In genomic region chr5:87535994-87536644, GRCm38 (mm10) we compare ENCODE assay signal across 19 mouse cellular contexts. TPM values are rescaled to one million over a fixed set of nuclear protein-coding genes. Genes with fewer than 3 reads are reported as not detected.
DNase-seq lines count a peak whose midpoint lies in the region; ATAC-seq and TF ChIP-seq lines count a peak whose summit lies in the region.
"Had no signal": no experiment of that assay in that cellular context is flagged by ENCODE, and none has a peak within 500 bp of the region (broad histone marks: within the 10 kb centered on the region; RNA-seq: fewer than 3 reads in every experiment).

No protein-coding gene starts in this region.

- H3K4me3 ChIP-seq in embryonic facial prominence, embryonic 14.5 days (ENCODE audit: low read depth, low read length), result no peak overlapping the region
- H3K4me3 ChIP-seq in embryonic facial prominence, embryonic 10.5 days, result no peak overlapping the region
- no peak overlapping the region for H3K4me3 ChIP-seq in liver, embryonic 14.5 days (ENCODE audit: insufficient read depth in 1 of 2, low read depth in 2 of 2, low read length in 2 of 2)
- H3K4me3 ChIP-seq in lung, adult 2 months (replicated peaks; ENCODE audit: extremely low read depth, low read depth, low read length), result no peak overlapping the region
- H3K4me3 ChIP-seq: hindbrain, embryonic 15.5 days; limb, embryonic 12.5 days; midbrain, embryonic 12.5 days had no signal

- H3K27ac ChIP-seq in embryonic facial prominence, embryonic 14.5 days (replicated peaks; ENCODE audit: low read depth, low read length), result no peak overlapping the region
- no peak overlapping the region for H3K27ac ChIP-seq in embryonic facial prominence, embryonic 10.5 days (replicated peaks)
- H3K27ac ChIP-seq in liver, embryonic 14.5 days, result no peak overlapping the region
- H3K27ac ChIP-seq: hindbrain, embryonic 15.5 days; limb, embryonic 12.5 days; midbrain, embryonic 12.5 days had no signal

- H3K36me3 ChIP-seq in embryonic facial prominence, embryonic 14.5 days (ENCODE audit: control insufficient read depth, insufficient read depth, low read length), result no peaks in the 10 kb centered on the region
- no peaks in the 10 kb centered on the region for H3K36me3 ChIP-seq in embryonic facial prominence, embryonic 10.5 days (replicated peaks)
- no peaks in the 10 kb centered on the region for H3K36me3 ChIP-seq in liver, embryonic 14.5 days (replicated peaks; ENCODE audit: control insufficient read depth, insufficient read depth, low read depth)
- H3K36me3 ChIP-seq: hindbrain, embryonic 15.5 days; limb, embryonic 12.5 days; midbrain, embryonic 12.5 days had no signal

- no peaks in the 10 kb centered on the region for H3K9me3 ChIP-seq in embryonic facial prominence, embryonic 14.5 days (ENCODE audit: control insufficient read depth, low read length)
- no peaks in the 10 kb centered on the region for H3K9me3 ChIP-seq in embryonic facial prominence, embryonic 10.5 days
- H3K9me3 ChIP-seq in liver, embryonic 14.5 days (ENCODE audit: control insufficient read depth, low read length), result no peaks in the 10 kb centered on the region
- H3K9me3 ChIP-seq: hindbrain, embryonic 15.5 days; limb, embryonic 12.5 days; midbrain, embryonic 12.5 days had no signal

- TF ChIP-seq EP300 in liver, embryonic 14.5 days (IDR thresholded peaks at IDR 0.05; ENCODE audit: low read depth), result no peak

- no peak for TF ChIP-seq CTCF in liver, embryonic 14.5 days (IDR thresholded peaks at IDR 0.05; ENCODE audit: low read depth)
- no peak for TF ChIP-seq CTCF in lung, adult 2 months (IDR thresholded peaks at IDR 0.05; ENCODE audit: insufficient read depth, low read length)

- H3K27me3 ChIP-seq in embryonic facial prominence, embryonic 14.5 days (replicated peaks; ENCODE audit: control insufficient read depth, insufficient read depth, low read length), result no peaks in the 10 kb centered on the region
- no peaks in the 10 kb centered on the region for H3K27me3 ChIP-seq in embryonic facial prominence, embryonic 10.5 days (replicated peaks; ENCODE audit: low read depth, poor library complexity, severe bottlenecking)
- H3K27me3 ChIP-seq in liver, embryonic 14.5 days (ENCODE audit: control insufficient read depth, insufficient read depth, low read length), result no peaks in the 10 kb centered on the region
- H3K27me3 ChIP-seq: hindbrain, embryonic 15.5 days; limb, embryonic 12.5 days; midbrain, embryonic 12.5 days had no signal

- no peaks in the 10 kb centered on the region for H3K4me1 ChIP-seq in embryonic facial prominence, embryonic 14.5 days (ENCODE audit: control insufficient read depth, insufficient read depth, low read length)
- no peaks in the 10 kb centered on the region for H3K4me1 ChIP-seq in embryonic facial prominence, embryonic 10.5 days
- peaks cover 0 to 3% of the 10 kb centered on the region in 2 experiments; a peak in 1 of 4 replicates for H3K4me1 ChIP-seq in liver, embryonic 14.5 days (replicated peaks; ENCODE audit: control insufficient read depth in 2 of 2, insufficient read depth in 2 of 2, low read length in 1 of 2)
- no peaks in the 10 kb centered on the region for H3K4me1 ChIP-seq in lung, adult 2 months (ENCODE audit: control insufficient read depth, insufficient read depth, low read length)
- H3K4me1 ChIP-seq: hindbrain, embryonic 15.5 days; limb, embryonic 12.5 days; midbrain, embryonic 12.5 days had no signal

- TF ChIP-seq POLR2A in lung, adult 2 months (IDR thresholded peaks at IDR 0.05; ENCODE audit: borderline replicate concordance, extremely low read depth, low read depth, low read length), result no peak

- ATAC-seq in embryonic facial prominence, embryonic 14.5 days (ENCODE audit: low read depth), result peak; percentile 82; the same call in 1 of the 2 replicates
- peak; percentile 58; the same call in 1 of the 2 replicates for ATAC-seq in liver, embryonic 14.5 days (ENCODE audit: insufficient read depth)

- no peak overlapping the region for H3K4me2 ChIP-seq in embryonic facial prominence, embryonic 14.5 days (ENCODE audit: low read depth, low read length)
- no peak overlapping the region for H3K4me2 ChIP-seq in liver, embryonic 14.5 days (ENCODE audit: low read depth)
- H3K4me2 ChIP-seq: hindbrain, embryonic 15.5 days; limb, embryonic 12.5 days; midbrain, embryonic 12.5 days had no signal

- DNase-seq in embryonic facial prominence, embryonic 14.5 days (ENCODE audit: low spot score), result peak; percentile 24
- DNase-seq in embryonic facial prominence, embryonic 10.5 days (ENCODE audit: low spot score), result no peak
- DNase-seq in kidney, postnatal 10 days, result peak; percentile 59
- DNase-seq in liver, embryonic 14.5 days (ENCODE audit: low read depth in 3 of 3, low spot score in 3 of 3), result no peak
- DNase-seq in ovary, adult 18-20 months (ENCODE audit: low spot score), result no peak
- DNase-seq in gastrocnemius, adult 18-20 months (ENCODE audit: low spot score), result no peak
- no peak for DNase-seq in heart, adult 9 months (ENCODE audit: low spot score in 2 of 2)
- DNase-seq in lung, adult 2 months, result no peak
- DNase-seq: adrenal gland, postnatal 10 days; cerebellum, postnatal 36 days; lung, postnatal 36 days; thymus, postnatal 25 days had no signal

- H3K9ac ChIP-seq in embryonic facial prominence, embryonic 14.5 days (ENCODE audit: low read depth, low read length), result no peak overlapping the region
- no peak overlapping the region for H3K9ac ChIP-seq in liver, embryonic 14.5 days (replicated peaks)
- H3K9ac ChIP-seq: hindbrain, embryonic 15.5 days; limb, embryonic 12.5 days; midbrain, embryonic 12.5 days had no signal

- WGBS in embryonic facial prominence, embryonic 14.5 days, result 67% methylated on average over 4 of the region's 4 CpGs
- WGBS in embryonic facial prominence, embryonic 10.5 days, result 62% methylated on average over 4 of the region's 4 CpGs
- WGBS in liver, embryonic 14.5 days (ENCODE audit: insufficient replicate concordance), result 68% methylated on average over 4 of the region's 4 CpGs
- WGBS in lung, adult 2 months, result 76% methylated on average over 4 of the region's 4 CpGs

RNA-seq across cellular contexts. Expression of gene Sult1b1, which starts 1.9 kb away (rescaled TPM):
- 0.84 and 0.96 TPM in 2 replicates for polyA plus RNA-seq in embryonic facial prominence, embryonic 14.5 days (2014; fragmentation: Nextera tagmentation; extraction: Ambion mirVana)
- 0.20 TPM in 1 of 2 replicates, not detected in the other for polyA plus RNA-seq in embryonic facial prominence, embryonic 10.5 days (2016; fragmentation: Nextera tagmentation; extraction: Ambion mirVana)
- 0.29 and 0.45 TPM in 2 replicates for polyA plus RNA-seq in liver, embryonic 14.5 days (2012; rRNA removed)
- polyA plus RNA-seq in liver, embryonic 14.5 days (2014; fragmentation: Nextera tagmentation; extraction: Ambion mirVana), result 0.96 and 1.1 TPM in 2 replicates
- total RNA-seq in gastrocnemius, adult 18-20 months (2021), result not detected
- not detected in 2 replicates for polyA plus RNA-seq in lung, adult 2 months (2012; rRNA removed)
- total RNA-seq: layer of hippocampus, postnatal 25 days had no signal
- polyA plus RNA-seq: frontal cortex, adult 2 months; hindbrain, embryonic 15.5 days; limb, embryonic 12.5 days; midbrain, embryonic 12.5 days had no signal

RNA-seq across cellular contexts. Expression of gene Sult1d1, which starts 32.7 kb away (rescaled TPM):
- polyA plus RNA-seq in embryonic facial prominence, embryonic 14.5 days (2014; fragmentation: Nextera tagmentation; extraction: Ambion mirVana), result 1.0 and 2.3 TPM in 2 replicates
- polyA plus RNA-seq in embryonic facial prominence, embryonic 10.5 days (2016; fragmentation: Nextera tagmentation; extraction: Ambion mirVana), result not detected in 2 replicates
- polyA plus RNA-seq in liver, embryonic 14.5 days (2012; rRNA removed), result 0.87 and 1.2 TPM in 2 replicates
- polyA plus RNA-seq in liver, embryonic 14.5 days (2014; fragmentation: Nextera tagmentation; extraction: Ambion mirVana), result 2.1 and 2.9 TPM in 2 replicates
- not detected for total RNA-seq in gastrocnemius, adult 18-20 months (2021)
- polyA plus RNA-seq in lung, adult 2 months (2012; rRNA removed), result 0.74 and 1.3 TPM in 2 replicates
- total RNA-seq: layer of hippocampus, postnatal 25 days had no signal
- polyA plus RNA-seq: hindbrain, embryonic 15.5 days; limb, embryonic 12.5 days; midbrain, embryonic 12.5 days had no signal

RNA-seq across cellular contexts. Expression of gene Ugt2a1, which starts 45.4 kb away (rescaled TPM):
- polyA plus RNA-seq in embryonic facial prominence, embryonic 14.5 days (2014; fragmentation: Nextera tagmentation; extraction: Ambion mirVana), result 21.8 and 26.0 TPM in 2 replicates
- not detected in 2 replicates for polyA plus RNA-seq in embryonic facial prominence, embryonic 10.5 days (2016; fragmentation: Nextera tagmentation; extraction: Ambion mirVana)
- polyA plus RNA-seq in liver, embryonic 14.5 days (2012; rRNA removed), result not detected in 2 replicates
- not detected in 2 replicates for polyA plus RNA-seq in liver, embryonic 14.5 days (2014; fragmentation: Nextera tagmentation; extraction: Ambion mirVana)
- not detected for total RNA-seq in gastrocnemius, adult 18-20 months (2021)
- polyA plus RNA-seq in lung, adult 2 months (2012; rRNA removed), result not detected in 2 replicates
- total RNA-seq: adrenal gland, postnatal 10 days; layer of hippocampus, postnatal 25 days had no signal
- polyA plus RNA-seq: gonadal fat pad, adult 2 months; heart, embryonic 16.5 days; hindbrain, embryonic 15.5 days; limb, embryonic 12.5 days; midbrain, embryonic 12.5 days had no signal

RNA-seq across cellular contexts. Expression of gene Gm43638, which starts 49.5 kb away (rescaled TPM):
- polyA plus RNA-seq in embryonic facial prominence, embryonic 14.5 days (2014; fragmentation: Nextera tagmentation; extraction: Ambion mirVana), result not detected in 2 replicates
- polyA plus RNA-seq in embryonic facial prominence, embryonic 10.5 days (2016; fragmentation: Nextera tagmentation; extraction: Ambion mirVana), result not detected in 2 replicates
- not detected in 2 replicates for polyA plus RNA-seq in liver, embryonic 14.5 days (2012; rRNA removed)
- not detected in 2 replicates for polyA plus RNA-seq in liver, embryonic 14.5 days (2014; fragmentation: Nextera tagmentation; extraction: Ambion mirVana)
- not detected for total RNA-seq in gastrocnemius, adult 18-20 months (2021)
- not detected in 2 replicates for polyA plus RNA-seq in lung, adult 2 months (2012; rRNA removed)
- total RNA-seq: adrenal gland, postnatal 10 days; layer of hippocampus, postnatal 25 days had no signal
- polyA plus RNA-seq: frontal cortex, adult 2 months; gonadal fat pad, adult 2 months; heart, embryonic 16.5 days; hindbrain, embryonic 15.5 days; limb, embryonic 12.5 days; midbrain, embryonic 12.5 days had no signal

RNA-seq across cellular contexts. Expression of gene Ugt2a2, which starts 54.1 kb away (rescaled TPM):
- 5.1 and 9.2 TPM in 2 replicates for polyA plus RNA-seq in embryonic facial prominence, embryonic 14.5 days (2014; fragmentation: Nextera tagmentation; extraction: Ambion mirVana)
- 0.10 TPM in 1 of 2 replicates, not detected in the other for polyA plus RNA-seq in embryonic facial prominence, embryonic 10.5 days (2016; fragmentation: Nextera tagmentation; extraction: Ambion mirVana)
- polyA plus RNA-seq in liver, embryonic 14.5 days (2012; rRNA removed), result not detected in 2 replicates
- polyA plus RNA-seq in liver, embryonic 14.5 days (2014; fragmentation: Nextera tagmentation; extraction: Ambion mirVana), result not detected in 2 replicates
- total RNA-seq in gastrocnemius, adult 18-20 months (2021), result not detected
- polyA plus RNA-seq in lung, adult 2 months (2012; rRNA removed), result not detected in 2 replicates
- total RNA-seq: adrenal gland, postnatal 10 days; layer of hippocampus, postnatal 25 days had no signal
- polyA plus RNA-seq: frontal cortex, adult 2 months; gonadal fat pad, adult 2 months; heart, embryonic 16.5 days; hindbrain, embryonic 15.5 days; limb, embryonic 12.5 days; midbrain, embryonic 12.5 days had no signal

Comparison
In these comparisons a context has a peak if more than half of its experiments do, and no peak if none do; other contexts are left out.
1. DNase-seq: peak in embryonic facial prominence, embryonic 14.5 days (single experiment) and kidney, postnatal 10 days (single experiment); none in embryonic facial prominence, embryonic 10.5 days (single experiment), liver, embryonic 14.5 days (0 of 3), ovary, adult 18-20 months (single experiment), gastrocnemius, adult 18-20 months (single experiment), heart, adult 9 months (0 of 2) and lung, adult 2 months (single experiment).
2. RNA of gene Ugt2a1, which starts 45.4 kb away (polyA plus RNA-seq): 21.8 to 26.0 TPM in embryonic facial prominence, embryonic 14.5 days; not detected in embryonic facial prominence, embryonic 10.5 days, not detected in liver, embryonic 14.5 days and not detected in lung, adult 2 months; every median in the first group is over 10 times any median in the second.